Mouse (Mus musculus) embryonic facial prominence, embryonic 13.5 days (tissue): ENCODE measurements around the gene Plac9b. TPM values are rescaled to one million over a fixed set of nuclear protein-coding genes. Genes with fewer than 3 reads are reported as not detected.
A peak's percentile ranks its signal among the peaks of the same experiment; 100 is the strongest.
"Not testable (repeated sequence)": the region's sequence is repeated elsewhere in the genome, so short reads cannot be mapped to it uniquely, and the experiment has no call there.

Experiments
- ATAC-seq: fragments of 200-750 bp; cut with Nextera tagmentation; 2 replicates; pipeline ENCODE4 v1.8.0; 2017; ENCODE audit warnings: low read depth; ENCODE audit not compliant: insufficient number of reproducible peaks, insufficient read depth, low FRiP score, low TSS enrichment
- H3K27ac ChIP-seq: fragments of 300-500 bp; sonication (generic); 2 replicates; pipeline ENCODE4 v1.5.1; 2015; ENCODE audit warnings: moderate library complexity, mild to moderate bottlenecking, inconsistent platforms
- H3K27me3 ChIP-seq: fragments of 300-500 bp; sonication (generic); 2 replicates; pipeline ENCODE4 v1.6.1; 2015; ENCODE audit warnings: mild to moderate bottlenecking, inconsistent platforms
- H3K36me3 ChIP-seq: fragments of 300-500 bp; sonication (generic); 2 replicates; pipeline ENCODE4 v1.6.1; 2015; ENCODE audit warnings: mild to moderate bottlenecking, inconsistent platforms
- H3K4me1 ChIP-seq: fragments of 300-500 bp; sonication (generic); 2 replicates; pipeline ENCODE4 v1.6.1; 2015; ENCODE audit warnings: inconsistent platforms
- H3K4me2 ChIP-seq: fragments of 300-500 bp; sonication (generic); 2 replicates; pipeline ENCODE4 v1.6.1; 2015; ENCODE audit warnings: moderate library complexity, mild to moderate bottlenecking, inconsistent platforms
- H3K4me3 ChIP-seq: fragments of 300-500 bp; sonication (generic); 2 replicates; pipeline ENCODE4 v1.5.1; 2015; ENCODE audit warnings: mild to moderate bottlenecking, inconsistent platforms
- H3K9ac ChIP-seq: fragments of 300-500 bp; sonication (generic); 2 replicates; pipeline ENCODE4 v1.6.1; 2015; ENCODE audit warnings: mild to moderate bottlenecking, inconsistent platforms
- H3K9me3 ChIP-seq: fragments of 300-500 bp; sonication (generic); 2 replicates; pipeline ENCODE4 v1.6.1; 2016; ENCODE audit warnings: inconsistent platforms
- WGBS: fragments of 180-500 bp; shearing (Covaris S2); methylation state at CpG from one replicate; pipeline ENCODE4 v1.1.7; 2015; ENCODE audit warnings: mixed read lengths; 5-methylcytosine and 5-hydroxymethylcytosine counted together
- polyA plus RNA-seq: library from polyadenylated mRNA; unstranded; fragments of >200 nt; fragmentation: Nextera tagmentation; extraction: Ambion mirVana; gene quantifications from 2 replicates; pipeline ENCODE4 v1.2.1, GENCODE M21; 2015

The Plac9b gene
- polyA plus RNA-seq, 1 experiment from 2014 or later = 5.3 TPM

DNA sequence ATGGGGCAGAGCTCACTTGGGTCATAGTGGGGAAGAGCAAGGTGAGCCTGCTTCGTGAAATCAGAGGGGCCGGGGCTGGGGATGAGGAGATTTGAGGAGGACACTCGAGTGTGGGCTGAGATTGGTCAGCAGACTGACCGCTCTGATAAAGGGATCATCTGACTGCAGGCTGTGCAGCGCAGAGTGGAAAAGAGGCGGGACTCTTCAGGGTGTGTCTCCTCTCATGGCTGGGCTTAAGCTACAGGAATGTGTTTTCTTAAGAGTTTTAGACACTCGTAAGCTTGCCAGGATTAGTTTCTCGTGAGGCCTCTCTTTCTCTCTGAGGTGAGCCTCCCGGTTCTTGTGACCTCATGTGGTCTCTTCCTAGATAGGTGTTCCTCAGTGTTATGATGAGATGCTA, 21.1 kb downstream of the Plac9b start:
- WGBS = no CpG with 5 or more reads among the region's 9 CpGs
- not testable (repeated sequence) for H3K4me3 ChIP-seq, H3K9me3 ChIP-seq, H3K36me3 ChIP-seq, ATAC-seq, H3K9ac ChIP-seq, H3K27me3 ChIP-seq, H3K4me1 ChIP-seq, H3K4me2 ChIP-seq, H3K27ac ChIP-seq

DNA sequence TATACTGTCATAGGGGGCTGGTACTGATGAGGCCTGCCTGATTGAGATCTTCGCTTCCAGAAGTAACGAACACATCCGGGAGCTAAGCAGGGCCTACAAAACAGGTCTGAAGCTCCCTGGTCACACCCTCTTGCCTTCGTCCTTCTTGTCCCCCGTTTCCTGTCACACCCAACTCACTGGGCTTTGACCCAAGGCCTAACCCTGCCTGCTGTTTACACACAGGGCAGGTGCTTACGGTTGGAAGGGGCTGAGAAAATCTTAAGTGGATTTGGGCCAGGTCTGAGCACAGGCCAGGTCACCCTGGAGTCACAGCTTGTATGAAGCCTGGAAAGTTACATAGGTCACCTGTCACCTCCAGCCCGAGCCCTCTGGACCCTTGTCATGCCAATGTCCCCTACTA, 26.2 kb downstream of the Plac9b start:
- H3K4me2 ChIP-seq, ATAC-seq, H3K9me3 ChIP-seq, H3K36me3 ChIP-seq, H3K27ac ChIP-seq, H3K9ac ChIP-seq, H3K4me1 ChIP-seq, H3K4me3 ChIP-seq, H3K27me3 ChIP-seq: not testable (repeated sequence)
- WGBS = no CpG with 5 or more reads among the region's 7 CpGs

DNA sequence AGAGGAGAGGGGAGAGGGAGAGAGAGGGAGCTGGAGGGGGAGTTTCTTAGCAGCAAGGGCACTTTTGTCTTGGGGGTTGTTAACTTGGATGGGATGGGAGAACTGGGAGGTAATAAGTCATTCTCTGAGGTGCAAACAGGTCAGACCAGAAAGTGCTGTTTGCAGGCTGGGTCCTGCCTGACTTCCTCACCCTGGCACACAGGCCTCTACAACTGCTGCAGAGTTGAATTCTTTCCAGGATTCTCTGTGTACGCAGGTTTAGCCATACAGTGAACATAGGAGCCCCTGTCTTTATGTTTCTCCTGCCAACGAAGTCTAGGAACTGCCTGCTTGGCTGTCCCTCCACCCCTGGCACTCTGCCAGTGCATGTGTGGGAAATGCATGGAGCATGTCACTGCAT, 35.2 kb downstream of the Plac9b start:
- not testable (repeated sequence) for H3K27me3 ChIP-seq, H3K9me3 ChIP-seq, H3K27ac ChIP-seq, H3K9ac ChIP-seq, H3K4me3 ChIP-seq, H3K4me2 ChIP-seq, ATAC-seq, H3K36me3 ChIP-seq, H3K4me1 ChIP-seq
- no CpG with 5 or more reads among the region's 2 CpGs for WGBS

DNA sequence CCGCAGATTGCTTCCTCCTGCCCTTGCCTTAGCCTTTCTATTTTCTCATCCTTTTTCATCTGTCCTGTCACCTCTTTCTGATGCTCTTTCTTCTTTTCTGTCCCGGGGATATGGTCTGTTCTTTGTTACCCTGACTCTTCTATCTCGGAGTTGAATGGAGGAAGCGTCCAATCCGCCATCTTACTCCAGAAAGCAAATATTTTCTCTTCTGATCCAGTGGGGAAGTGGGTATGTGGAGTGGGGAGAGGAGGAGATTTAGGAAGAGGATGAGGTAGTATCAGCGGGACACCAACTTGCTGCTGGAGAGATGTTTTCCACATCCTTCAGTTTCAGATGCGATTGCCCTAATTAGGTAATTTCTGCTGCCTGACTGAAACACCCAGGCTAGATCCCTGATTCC, 63.2 kb downstream of the Plac9b start:
- not testable (repeated sequence) for H3K27ac ChIP-seq, H3K4me3 ChIP-seq, H3K36me3 ChIP-seq, H3K4me2 ChIP-seq, H3K27me3 ChIP-seq, ATAC-seq, H3K9ac ChIP-seq, H3K9me3 ChIP-seq, H3K4me1 ChIP-seq
- no CpG with 5 or more reads among the region's 7 CpGs for WGBS

DNA sequence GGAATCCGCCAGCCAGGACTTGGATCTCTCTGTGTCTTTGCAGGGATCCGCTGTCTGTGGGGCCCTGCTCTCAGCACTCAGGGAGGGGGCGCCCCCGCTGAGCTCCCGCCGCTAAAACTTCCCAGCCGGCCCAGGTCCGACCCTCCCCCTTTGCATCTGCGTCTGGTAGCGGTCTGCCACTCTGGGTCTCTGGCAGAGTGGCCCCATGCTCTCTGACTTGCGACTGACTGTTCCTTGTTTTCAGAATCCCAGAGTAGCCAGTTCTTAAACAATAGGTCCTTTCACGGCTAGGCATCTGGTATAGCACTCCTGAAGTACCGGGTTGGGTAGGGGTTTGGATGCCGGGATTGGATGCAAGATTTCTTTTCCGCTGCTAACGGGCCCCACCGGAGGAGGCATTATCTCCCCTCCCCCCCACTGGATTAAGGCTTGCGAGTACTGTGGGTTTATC, 63.7 kb downstream of the Plac9b start:
- no CpG with 5 or more reads among the region's 18 CpGs for WGBS
- H3K4me1 ChIP-seq, H3K9ac ChIP-seq: not testable (repeated sequence)

DNA sequence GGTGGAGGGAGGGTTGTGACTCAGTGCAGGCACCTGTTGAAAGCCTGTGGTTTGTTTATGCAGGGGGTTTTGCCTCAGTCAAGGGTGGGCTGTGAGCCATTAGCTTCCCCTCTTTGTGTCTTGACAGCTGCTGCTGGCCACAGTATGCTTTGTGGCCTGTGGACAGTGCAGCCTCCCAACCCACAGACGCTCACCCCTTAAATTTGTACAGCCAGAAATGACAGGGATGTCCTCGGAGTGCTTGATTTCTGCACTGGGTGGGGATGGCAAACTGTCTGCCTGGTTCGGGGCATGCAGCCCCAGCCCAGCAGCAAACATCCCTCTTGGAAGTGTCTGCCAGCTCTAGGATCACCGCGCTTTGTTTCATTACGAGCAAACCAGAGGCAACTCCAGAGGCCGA, 64.1 kb downstream of the Plac9b start, which contains the start of gene Duxbl2:
Gene Duxbl2 (plus strand): TSS at position 200 of the 400 bp plus-strand sequence.
- H3K4me3 ChIP-seq, H3K27me3 ChIP-seq, H3K4me1 ChIP-seq, H3K36me3 ChIP-seq, H3K9me3 ChIP-seq, H3K27ac ChIP-seq, H3K4me2 ChIP-seq, ATAC-seq, H3K9ac ChIP-seq: not testable (repeated sequence)
- no CpG with 5 or more reads among the region's 7 CpGs for WGBS

More for the DNA sequence above, 63.7 kb downstream of the Plac9b start:
- H3K4me3 ChIP-seq, H3K27ac ChIP-seq, H3K9me3 ChIP-seq, H3K4me2 ChIP-seq, H3K27me3 ChIP-seq, H3K36me3 ChIP-seq: not testable (repeated sequence)
- ATAC-seq = peak; percentile 78

Other genes starting within 250 kb of the Plac9b start
- not detected in 2 replicates for gene Cphx1, start 244.2 kb downstream of the Plac9b start, polyA plus RNA-seq
- gene Duxbl1, start 203.9 kb downstream of the Plac9b start, polyA plus RNA-seq = 2.4 and 2.7 TPM in 2 replicates
- 5.9 and 7.7 TPM in 2 replicates for gene Gm9780, start 139.8 kb downstream of the Plac9b start, polyA plus RNA-seq
- gene Tmem254c, start 115.1 kb downstream of the Plac9b start, polyA plus RNA-seq = 34.0 and 35.7 TPM in 2 replicates
- gene Cphx2, start 101.0 kb downstream of the Plac9b start, polyA plus RNA-seq = not detected in 2 replicates
- gene Cphx3, start 100.2 kb downstream of the Plac9b start, polyA plus RNA-seq = not detected in 2 replicates
- gene Duxbl2, start 64.1 kb downstream of the Plac9b start, polyA plus RNA-seq = 0.81 TPM in 1 of 2 replicates, not detected in the other
- gene Tmem254b, start 24.6 kb upstream of the Plac9b start, polyA plus RNA-seq = 24.1 and 28.2 TPM in 2 replicates
- gene Duxbl3, start 75.5 kb upstream of the Plac9b start, polyA plus RNA-seq = 2.9 and 3.8 TPM in 2 replicates